Mouse (Mus musculus): ENCODE results near the gene Rad51ap2. TPM values are rescaled to one million over a fixed set of nuclear protein-coding genes. Genes with fewer than 3 reads are reported as not detected.
A peak's percentile ranks its signal among the peaks of the same experiment; 100 is the strongest.

Rad51ap2 gene
- total and polyA plus RNA-seq, 2 experiments from 2014 or later, result 0.14 TPM; not detected in 1

GRCm38 (mm10) chr12:11437907-11438447 lies 17.9 kb upstream of the Rad51ap2 start:
- H3K4me3 ChIP-seq (ENCODE audit: low read depth, low read length), result peak overlapping the region; percentile 42
- DNase-seq (ENCODE audit: low spot score) (no peak), ATAC-seq (ENCODE audit: insufficient read depth, low read depth) (peak; percentile 36; the same call in 1 of the 2 replicates)
- no peak overlapping the region for H3K9ac ChIP-seq (replicated peaks; ENCODE audit: low read depth, low read length)
- no peaks in the 10 kb centered on the region for H3K36me3 ChIP-seq (replicated peaks; ENCODE audit: control insufficient read depth, insufficient read depth, low read length)
- H3K27ac ChIP-seq (ENCODE audit: low read depth), result no peak overlapping the region
- peaks cover 47% of the 10 kb centered on the region; the same call in 1 of the 2 replicates for H3K27me3 ChIP-seq (ENCODE audit: control insufficient read depth, insufficient read depth, low read length)
- 31% methylated on average over 23 of the region's 23 CpGs for WGBS
- TF ChIP-seq EP300 (IDR thresholded peaks at IDR 0.05; ENCODE audit: low read depth) (no peak), CTCF (IDR thresholded peaks at IDR 0.05; ENCODE audit: low read depth) (no peak)
- H3K9me3 ChIP-seq (replicated peaks; ENCODE audit: control insufficient read depth, low read length), result 0 out of 2 replicates have a peak, but pooled peaks cover 2% of the 10 kb centered on the region
- H3K4me1 ChIP-seq (ENCODE audit: control insufficient read depth, insufficient read depth), result 0 out of 2 replicates have a peak, but pooled peaks cover 4% of the 10 kb centered on the region
- H3K4me2 ChIP-seq (ENCODE audit: low read depth, low read length), result peak overlapping the region; percentile 60

DNA sequence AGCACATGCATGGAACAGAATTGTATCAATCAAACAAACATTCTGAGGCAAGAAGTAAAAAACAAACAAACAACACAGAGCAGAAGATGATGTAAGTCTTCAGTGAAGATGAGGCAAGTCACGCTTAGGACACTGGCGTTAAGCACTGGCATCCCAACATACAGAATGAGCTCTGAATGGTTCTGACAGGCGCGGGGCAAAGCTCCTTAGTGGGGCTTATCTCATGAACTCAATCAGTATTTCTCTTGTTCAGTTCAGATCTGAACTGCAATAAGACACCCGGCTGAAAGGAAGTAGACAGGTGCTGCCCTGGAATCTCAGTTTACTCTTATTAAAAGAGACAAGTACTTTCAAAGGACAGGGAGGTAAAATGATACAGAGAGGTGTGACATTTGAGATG lies 1.7 kb upstream of the Rad51ap2 start:
- Histone ChIP-seq H3K9me3 (replicated peaks; ENCODE audit: control insufficient read depth, low read length) (no peaks in the 10 kb centered on the region), H3K9ac (replicated peaks; ENCODE audit: low read depth, low read length) (no peak overlapping the region), H3K27me3 (ENCODE audit: control insufficient read depth, insufficient read depth, low read length) (no peaks in the 10 kb centered on the region), H3K27ac (ENCODE audit: low read depth) (no peak overlapping the region), H3K4me3 (ENCODE audit: low read depth, low read length) (no peak overlapping the region), H3K36me3 (replicated peaks; ENCODE audit: control insufficient read depth, insufficient read depth, low read length) (no peaks in the 10 kb centered on the region), H3K4me2 (ENCODE audit: low read depth, low read length) (no peak overlapping the region), H3K4me1 (ENCODE audit: control insufficient read depth, insufficient read depth) (no peaks in the 10 kb centered on the region)
- DNase-seq (ENCODE audit: low spot score), result no peak
- no peak for ATAC-seq (ENCODE audit: insufficient read depth, low read depth)
- WGBS, result 70% methylated on average over 5 of the region's 5 CpGs
- TF ChIP-seq CTCF (IDR thresholded peaks at IDR 0.05; ENCODE audit: low read depth), result no peak
- TF ChIP-seq EP300 (IDR thresholded peaks at IDR 0.05; ENCODE audit: low read depth), result no peak

GRCm38 (mm10) chr12:11456213-11456612 lies 334 bp downstream of the Rad51ap2 start:
- no peaks in the 10 kb centered on the region for H3K4me1 ChIP-seq (ENCODE audit: control insufficient read depth, insufficient read depth)
- no peaks in the 10 kb centered on the region for H3K36me3 ChIP-seq (replicated peaks; ENCODE audit: control insufficient read depth, insufficient read depth, low read length)
- no peaks in the 10 kb centered on the region for H3K9me3 ChIP-seq (replicated peaks; ENCODE audit: control insufficient read depth, low read length)
- WGBS, result 5% methylated on average over 11 of the region's 11 CpGs
- H3K4me2 ChIP-seq (ENCODE audit: low read depth, low read length), result peak overlapping the region; percentile 91
- no peak for TF ChIP-seq CTCF (IDR thresholded peaks at IDR 0.05; ENCODE audit: low read depth)
- no peak for TF ChIP-seq EP300 (IDR thresholded peaks at IDR 0.05; ENCODE audit: low read depth)
- H3K4me3 ChIP-seq (ENCODE audit: low read depth, low read length), result peak overlapping the region; percentile 46
- no peak overlapping the region for H3K27ac ChIP-seq (ENCODE audit: low read depth)
- peak overlapping the region; percentile 40; the same call in 1 of the 2 replicates for H3K9ac ChIP-seq (replicated peaks; ENCODE audit: low read depth, low read length)
- DNase-seq (ENCODE audit: low spot score) (no peak), ATAC-seq (ENCODE audit: insufficient read depth, low read depth) (0 out of 2 replicates have a peak, but pooled peaks have one; percentile 4)
- H3K27me3 ChIP-seq (ENCODE audit: control insufficient read depth, insufficient read depth, low read length), result no peaks in the 10 kb centered on the region

DNA sequence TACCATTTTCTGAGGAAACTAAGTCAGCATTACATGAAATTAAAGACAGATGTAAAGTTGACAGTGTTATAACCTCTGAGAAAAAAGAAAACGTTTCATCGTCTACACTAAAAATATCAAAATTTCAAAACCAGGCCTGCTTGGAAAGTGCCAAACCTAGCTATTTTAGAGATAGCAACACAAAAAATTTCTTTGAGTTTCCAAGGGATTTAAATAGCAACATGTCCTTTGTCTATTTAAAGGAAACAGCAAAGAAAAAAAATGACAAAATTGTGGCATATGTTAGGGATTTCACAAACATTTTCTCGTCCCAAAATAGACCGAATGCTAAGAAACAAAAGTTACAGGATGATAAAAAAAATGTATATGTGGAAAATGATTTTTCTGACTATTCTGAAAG lies 753 bp downstream of the Rad51ap2 start:
- Histone ChIP-seq H3K4me2 (ENCODE audit: low read depth, low read length) (peak overlapping the region; percentile 91; the same call in 1 of the 2 replicates), H3K27me3 (ENCODE audit: control insufficient read depth, insufficient read depth, low read length) (no peaks in the 10 kb centered on the region), H3K9me3 (replicated peaks; ENCODE audit: control insufficient read depth, low read length) (no peaks in the 10 kb centered on the region), H3K4me3 (ENCODE audit: low read depth, low read length) (no peak overlapping the region), H3K36me3 (replicated peaks; ENCODE audit: control insufficient read depth, insufficient read depth, low read length) (no peaks in the 10 kb centered on the region), H3K27ac (ENCODE audit: low read depth) (no peak overlapping the region), H3K9ac (replicated peaks; ENCODE audit: low read depth, low read length) (no peak overlapping the region), H3K4me1 (ENCODE audit: control insufficient read depth, insufficient read depth) (no peaks in the 10 kb centered on the region)
- ATAC-seq (ENCODE audit: insufficient read depth, low read depth) (no peak), DNase-seq (ENCODE audit: low spot score) (no peak)
- TF ChIP-seq CTCF (IDR thresholded peaks at IDR 0.05; ENCODE audit: low read depth), result no peak
- TF ChIP-seq EP300 (IDR thresholded peaks at IDR 0.05; ENCODE audit: low read depth), result no peak
- WGBS, result 82% methylated on average over 4 of the region's 4 CpGs

Other genes starting within 250 kb of the Rad51ap2 start
- not detected in 2 replicates for gene Msgn1, start 247.1 kb upstream of the Rad51ap2 start, total RNA-seq (2014; rRNA removed; ENCODE audit: low replicate concordance)
- not detected in 2 replicates for gene Msgn1, start 247.1 kb upstream of the Rad51ap2 start, polyA plus RNA-seq (2015; fragmentation: Nextera tagmentation; extraction: Ambion mirVana)
- gene Gen1, start 190.3 kb upstream of the Rad51ap2 start, total RNA-seq (2014; rRNA removed; ENCODE audit: low replicate concordance), result 1.9 and 4.5 TPM in 2 replicates
- gene Gen1, start 190.3 kb upstream of the Rad51ap2 start, polyA plus RNA-seq (2015; fragmentation: Nextera tagmentation; extraction: Ambion mirVana), result 1.5 and 1.6 TPM in 2 replicates
- 12.3 and 16.7 TPM in 2 replicates for gene Smc6, start 190.2 kb upstream of the Rad51ap2 start, total RNA-seq (2014; rRNA removed; ENCODE audit: low replicate concordance)
- gene Smc6, start 190.2 kb upstream of the Rad51ap2 start, polyA plus RNA-seq (2015; fragmentation: Nextera tagmentation; extraction: Ambion mirVana), result 99.8 and 103 TPM in 2 replicates
- gene Vsnl1, start 19.5 kb upstream of the Rad51ap2 start, total RNA-seq (2014; rRNA removed; ENCODE audit: low replicate concordance), result 1.6 and 6.9 TPM in 2 replicates
- gene Vsnl1, start 19.5 kb upstream of the Rad51ap2 start, polyA plus RNA-seq (2015; fragmentation: Nextera tagmentation; extraction: Ambion mirVana), result 2.9 and 5.5 TPM in 2 replicates

Data from heart, postnatal 0 days (tissue).